Mouse (Mus musculus) spleen, adult 2 months (tissue): ENCODE data around the gene Zfp507. TPM values are rescaled to one million over a fixed set of nuclear protein-coding genes. Genes with fewer than 3 reads are reported as not detected.

Source experiments
- DNase-seq, 2 experiments: peaks; one replicate each; pipeline versions ENCODE4 v3.0.0 to v3.0.0-alpha.2; 2012 to 2021; ENCODE audit warnings: low spot score in 2 of 2, low read depth in 1 of 2
- H3K27ac ChIP-seq: fragments of 200-500 bp; 2 replicates; pipeline ENCODE4 v1.5.1; 2012; ENCODE audit warnings: low read length, inconsistent platforms; ENCODE audit not compliant: insufficient read depth
- H3K27me3 ChIP-seq: fragments of 200-500 bp; 2 replicates; pipeline ENCODE4 v1.6.1; 2012; ENCODE audit warnings: mild to moderate bottlenecking, moderate library complexity, low read length, inconsistent platforms; ENCODE audit not compliant: control insufficient read depth, insufficient read depth
- H3K36me3 ChIP-seq: fragments of 200-500 bp; 2 replicates; pipeline ENCODE4 v1.6.1; 2012; ENCODE audit warnings: mild to moderate bottlenecking, low read length, inconsistent platforms; ENCODE audit not compliant: control insufficient read depth, insufficient read depth
- H3K4me1 ChIP-seq: fragments of 200-500 bp; 2 replicates; pipeline ENCODE4 v1.6.1; 2011; ENCODE audit warnings: inconsistent platforms; ENCODE audit not compliant: control insufficient read depth, insufficient read depth, insufficient read length
- H3K4me3 ChIP-seq: fragments of 200-500 bp; 2 replicates; pipeline ENCODE4 v1.5.1; 2011; ENCODE audit warnings: mild to moderate bottlenecking, inconsistent platforms; ENCODE audit not compliant: insufficient read depth, insufficient read length; ENCODE audit errors: extremely low read depth
- CTCF ChIP-seq: fragments of 200-500 bp; IDR thresholded peaks from 2 replicates; pipeline ENCODE4 v1.5.1; 2011; ENCODE audit warnings: mild to moderate bottlenecking, inconsistent platforms; ENCODE audit not compliant: insufficient read depth, insufficient read length, insufficient replicate concordance; ENCODE audit errors: extremely low read depth
- POLR2A ChIP-seq: fragments of 200-500 bp; IDR thresholded peaks from 2 replicates; pipeline ENCODE4 v1.6.1; 2011; ENCODE audit warnings: low read depth, low read length, inconsistent platforms
- WGBS: fragments of 180-500 bp; shearing (Covaris S2); methylation state at CpG from one replicate; pipeline ENCODE4 v1.1.7; 2018; 5-methylcytosine and 5-hydroxymethylcytosine counted together
- polyA plus RNA-seq: library from polyadenylated mRNA; depleted of rRNA; stranded (reverse); fragments of >200 nt; gene quantifications from 2 replicates; pipeline ENCODE4 v1.2.3, GENCODE M21; 2012; rRNA removed

Gene Zfp507
- polyA plus RNA-seq, 1 experiment: 5.0 TPM

DNA sequence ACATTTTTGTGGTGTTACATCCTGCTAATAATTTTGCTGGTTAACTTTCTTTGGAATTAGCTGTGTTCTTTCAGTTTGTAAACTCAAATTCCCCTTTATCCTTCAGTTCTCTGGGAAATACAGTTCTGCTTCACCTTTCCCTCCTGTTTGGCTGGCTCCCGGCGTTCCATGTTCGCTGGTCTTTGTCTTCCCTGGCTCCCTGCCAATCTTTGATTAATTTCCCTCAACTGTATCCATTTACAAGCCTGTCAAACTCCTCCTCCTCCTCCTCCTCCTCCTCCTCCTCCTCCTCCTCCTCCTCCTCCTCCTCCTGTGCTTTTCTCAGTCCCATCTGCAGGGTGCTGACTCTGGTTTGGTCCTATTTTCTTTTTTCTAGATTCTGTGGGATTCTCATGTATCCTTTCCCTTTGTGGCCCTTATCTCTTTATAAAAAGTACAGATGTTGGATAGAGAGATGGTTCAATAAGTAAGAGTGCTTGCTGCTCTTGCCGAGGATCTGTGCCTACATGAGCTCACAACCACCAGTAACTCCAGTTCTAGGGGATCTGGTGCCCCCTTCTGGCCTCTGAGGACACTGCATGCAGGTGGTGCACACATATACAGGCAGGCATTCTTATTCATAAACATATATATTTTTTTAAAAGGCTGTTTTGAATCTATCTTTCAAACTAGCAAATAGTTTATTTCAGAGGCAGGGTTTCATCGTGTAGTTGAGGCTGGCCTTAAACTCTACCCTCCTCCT is 62.1 kb downstream of the Zfp507 start:
- Histone ChIP-seq H3K36me3 (0 out of 2 replicates have a peak, but pooled peaks cover 1% of the 10 kb centered on the region), H3K4me1 (no peaks in the 10 kb centered on the region), H3K4me3 (no peak overlapping the region), H3K27me3 (no peaks in the 10 kb centered on the region), H3K27ac (no peak overlapping the region)
- TF ChIP-seq CTCF (peak; percentile 23; the same call in 1 of the 2 replicates), POLR2A (no peak)
- peak in 1 of 2 experiments; percentile 20 for DNase-seq
- 92% methylated on average over 5 of the region's 5 CpGs for WGBS

DNA sequence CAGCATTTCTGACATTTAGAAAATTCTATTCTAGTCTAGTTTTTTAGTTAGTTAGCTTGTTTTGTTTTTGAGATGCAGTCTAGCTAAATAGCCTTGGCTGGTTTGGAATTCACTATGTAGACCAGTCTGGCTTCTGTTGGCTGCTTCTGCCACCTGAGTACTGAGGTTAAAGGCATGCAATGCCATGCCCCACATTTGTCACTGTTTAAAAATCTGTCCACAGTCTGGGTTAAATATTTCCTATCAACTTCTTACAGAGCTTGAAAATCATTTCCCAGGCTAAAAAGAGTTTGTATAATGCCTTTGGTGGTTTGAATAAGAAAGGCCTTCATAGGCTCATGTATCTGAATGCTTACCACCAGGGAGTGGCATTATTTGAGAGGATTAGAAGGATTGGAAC is 63.9 kb downstream of the Zfp507 start:
- no peaks in the 10 kb centered on the region for H3K4me1 ChIP-seq
- H3K27ac ChIP-seq: no peak overlapping the region
- H3K27me3 ChIP-seq: no peaks in the 10 kb centered on the region
- H3K4me3 ChIP-seq: no peak overlapping the region
- H3K36me3 ChIP-seq: 0 out of 2 replicates have a peak, but pooled peaks cover 1% of the 10 kb centered on the region
- TF ChIP-seq CTCF (no peak), POLR2A (no peak)
- no peak for DNase-seq

GRCm38 (mm10) chr7:35733313-35734050 is 69.3 kb downstream of the Zfp507 start:
- no peak for DNase-seq
- H3K36me3 ChIP-seq: 0 out of 2 replicates have a peak, but pooled peaks cover 1% of the 10 kb centered on the region
- no peaks in the 10 kb centered on the region for H3K4me1 ChIP-seq
- H3K27me3 ChIP-seq: no peaks in the 10 kb centered on the region
- TF ChIP-seq CTCF: no peak
- TF ChIP-seq POLR2A: no peak
- H3K4me3 ChIP-seq: no peak overlapping the region
- no peak overlapping the region for H3K27ac ChIP-seq
- 91% methylated on average over 14 of the region's 14 CpGs for WGBS

DNA sequence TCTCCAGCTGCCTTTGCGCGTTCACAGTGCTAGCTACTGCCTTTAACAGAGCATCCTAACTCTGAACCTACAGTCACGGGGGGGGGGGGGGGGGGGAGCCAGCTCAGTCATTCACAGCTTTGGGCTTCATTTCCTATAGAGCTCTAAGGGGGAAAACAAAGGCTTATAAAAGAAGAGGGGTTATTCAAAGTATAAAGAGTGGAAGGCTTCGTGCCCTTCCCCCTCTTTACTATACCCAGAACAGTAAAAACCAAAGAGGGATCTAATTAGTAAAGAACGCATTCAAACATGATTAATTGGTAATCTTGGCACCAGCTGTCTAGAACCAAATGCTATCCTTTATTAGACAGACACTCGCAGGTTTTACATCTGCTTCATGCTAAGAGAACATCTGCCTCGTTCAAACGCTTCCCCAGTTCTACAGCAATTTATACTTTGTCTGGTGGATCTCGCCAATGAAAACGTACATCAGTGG is 70.2 kb downstream of the Zfp507 start:
- DNase-seq: no peak
- Histone ChIP-seq H3K36me3 (0 out of 2 replicates have a peak, but pooled peaks cover 1% of the 10 kb centered on the region), H3K4me1 (no peaks in the 10 kb centered on the region), H3K4me3 (no peak overlapping the region), H3K27me3 (no peaks in the 10 kb centered on the region), H3K27ac (no peak overlapping the region)
- WGBS: 94% methylated on average over 10 of the region's 10 CpGs
- no peak for TF ChIP-seq CTCF
- TF ChIP-seq POLR2A: no peak

GRCm38 (mm10) chr7:35729621-35730031 is 73.2 kb downstream of the Zfp507 start:
- no peak for DNase-seq
- Histone ChIP-seq H3K27me3 (no peaks in the 10 kb centered on the region), H3K4me1 (no peaks in the 10 kb centered on the region), H3K4me3 (no peak overlapping the region), H3K36me3 (peaks cover 2% of the 10 kb centered on the region; the same call in 1 of the 2 replicates), H3K27ac (no peak overlapping the region)
- 61% methylated on average over 9 of the region's 9 CpGs for WGBS
- TF ChIP-seq POLR2A: no peak
- no peak for TF ChIP-seq CTCF

DNA sequence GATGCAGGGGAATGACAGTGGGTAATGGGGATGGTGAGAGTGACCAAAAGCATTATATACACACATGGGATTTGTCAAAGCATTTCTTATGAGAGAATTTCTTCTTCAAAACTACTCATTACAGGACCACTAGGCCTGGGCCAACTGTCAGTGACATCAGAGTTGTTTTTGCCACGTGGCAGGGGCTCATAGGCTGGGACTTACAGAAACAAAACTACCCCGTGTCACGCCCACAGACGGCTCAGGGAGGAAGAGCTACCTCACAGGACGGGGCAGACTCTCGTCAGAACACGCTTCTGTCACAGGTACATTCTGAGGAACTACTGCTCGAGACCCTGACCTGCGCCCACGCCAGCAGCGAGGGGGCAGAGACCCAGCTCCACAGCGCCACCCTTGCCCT is 74.4 kb downstream of the Zfp507 start:
- DNase-seq: no peak
- H3K4me1 ChIP-seq: no peaks in the 10 kb centered on the region
- H3K27ac ChIP-seq: no peak overlapping the region
- no peak for TF ChIP-seq POLR2A
- TF ChIP-seq CTCF: no peak
- no peaks in the 10 kb centered on the region for H3K27me3 ChIP-seq
- no peak overlapping the region for H3K4me3 ChIP-seq
- WGBS: 97% methylated on average over 12 of the region's 12 CpGs
- H3K36me3 ChIP-seq: peaks cover 2% of the 10 kb centered on the region

- DNase-seq: no peak
- H3K4me3 ChIP-seq: no peak overlapping the region
- H3K27me3 ChIP-seq: no peaks in the 10 kb centered on the region
- no peak overlapping the region for H3K27ac ChIP-seq
- H3K36me3 ChIP-seq: peaks cover 17% of the 10 kb centered on the region
- no peaks in the 10 kb centered on the region for H3K4me1 ChIP-seq
- 94% methylated on average over 2 of the region's 2 CpGs for WGBS
- TF ChIP-seq POLR2A (no peak), CTCF (no peak)
Measured at GRCm38 (mm10) chr7:35723035-35723434, 79.8 kb downstream of the Zfp507 start.

Other genes starting within 250 kb of the Zfp507 start
- 13.8 and 32.3 TPM in 2 replicates for gene Nudt19, start 246.7 kb downstream of the Zfp507 start, polyA plus RNA-seq
- 0.11 TPM in 2 replicates for gene Rgs9bp, start 217.4 kb downstream of the Zfp507 start, polyA plus RNA-seq
- gene Ankrd27, start 216.8 kb downstream of the Zfp507 start, polyA plus RNA-seq: 17.5 and 20.2 TPM in 2 replicates
- gene Pdcd5, start 155.5 kb downstream of the Zfp507 start, polyA plus RNA-seq: 32.6 and 33.8 TPM in 2 replicates
- gene Dpy19l3, start 48.5 kb downstream of the Zfp507 start, polyA plus RNA-seq: 7.3 and 8.9 TPM in 2 replicates